Comparison of ENCODE assay signal across 8 mouse cellular contexts in the genomic region with DNA sequence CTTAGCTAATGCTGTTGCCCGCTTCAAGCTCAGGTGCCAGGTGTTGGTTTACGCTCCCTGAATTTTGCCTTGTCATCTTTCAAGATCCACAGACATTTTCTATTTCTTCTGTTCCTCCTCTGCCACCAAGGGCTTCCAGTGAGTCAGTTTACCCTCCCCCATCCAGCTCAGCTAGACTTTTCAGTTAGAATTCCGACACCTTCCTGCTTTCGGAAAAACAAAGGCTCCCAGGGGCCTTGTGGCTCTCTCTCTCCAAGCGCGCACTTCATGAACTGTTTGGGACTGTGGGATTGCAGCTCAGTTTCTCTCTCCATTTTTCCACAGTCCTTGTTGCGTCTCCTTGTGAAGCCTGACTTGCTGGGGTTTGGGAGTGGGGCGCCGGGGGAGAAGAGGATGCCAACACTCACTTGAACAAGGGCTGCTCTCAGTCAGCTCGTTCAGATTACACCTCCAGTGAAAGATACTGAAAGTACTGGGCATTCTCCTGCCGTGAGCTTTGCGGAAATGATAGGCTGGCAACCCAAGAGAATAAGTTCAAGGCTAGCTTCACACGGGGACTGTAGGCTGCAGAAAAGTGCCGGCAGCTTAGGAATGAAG.
DNase-seq lines count a peak whose midpoint lies in the region; ATAC-seq lines count a peak whose summit lies in the region.

No protein-coding gene starts in this region.

- DNase-seq in heart, postnatal 36 days = no peak
- DNase-seq in thymus, postnatal 0 days (ENCODE audit: low spot score) = no peak
- DNase-seq in gastrocnemius, postnatal 10 days = no peak
- DNase-seq in retina, postnatal 1 day = no peak

- peak overlapping the region; percentile 56 for H3K4me2 ChIP-seq in heart, embryonic 15.5 days
- H3K4me2 ChIP-seq in hindbrain, embryonic 13.5 days = peak overlapping the region; percentile 16; the same call in 1 of the 2 replicates
- 0 out of 2 replicates have a peak overlapping the region, but pooled peaks have one; percentile 21 for H3K4me2 ChIP-seq in midbrain, embryonic 12.5 days (replicated peaks)

- peak overlapping the region; percentile 7 for H3K9ac ChIP-seq in heart, embryonic 15.5 days
- no peak overlapping the region for H3K9ac ChIP-seq in hindbrain, embryonic 13.5 days
- H3K9ac ChIP-seq in midbrain, embryonic 12.5 days (replicated peaks) = no peak overlapping the region

- 17% methylated on average over 14 of the region's 14 CpGs for WGBS in heart, embryonic 15.5 days
- WGBS in hindbrain, embryonic 13.5 days = 29% methylated on average over 14 of the region's 14 CpGs
- 27% methylated on average over 14 of the region's 14 CpGs for WGBS in midbrain, embryonic 12.5 days

- no peak for ATAC-seq in heart, embryonic 15.5 days (replicated peaks; ENCODE audit: insufficient number of reproducible peaks, insufficient read depth, low FRiP score, low read depth)
- no peak for ATAC-seq in hindbrain, embryonic 13.5 days (ENCODE audit: low FRiP score)
- ATAC-seq in midbrain, embryonic 12.5 days (ENCODE audit: low FRiP score, low read depth) = no peak

- intact Hi-C loops in heart, postnatal 36 days (cut with DNase I) = no loop called here

- peaks cover 3% of the 10 kb centered on the region; the same call in 1 of the 2 replicates for H3K27me3 ChIP-seq in heart, embryonic 15.5 days
- no peaks in the 10 kb centered on the region for H3K27me3 ChIP-seq in hindbrain, embryonic 13.5 days
- H3K27me3 ChIP-seq in midbrain, embryonic 12.5 days = peaks cover 16% of the 10 kb centered on the region; the same call in 1 of the 2 replicates

- peak overlapping the region; percentile 41 for H3K27ac ChIP-seq in heart, embryonic 15.5 days
- peak overlapping the region; percentile 13; the same call in 1 of the 2 replicates for H3K27ac ChIP-seq in brown adipose tissue, adult 24 weeks (replicated peaks; ENCODE audit: low read depth, low read length)
- H3K27ac ChIP-seq in hindbrain, embryonic 13.5 days = no peak overlapping the region
- H3K27ac ChIP-seq in midbrain, embryonic 12.5 days (replicated peaks) = no peak overlapping the region

- H3K4me1 ChIP-seq in heart, embryonic 15.5 days (replicated peaks) = peaks cover 12% of the 10 kb centered on the region
- H3K4me1 ChIP-seq in brown adipose tissue, adult 24 weeks (ENCODE audit: control insufficient read depth, insufficient read depth, insufficient read length, low read length) = peaks cover 8% of the 10 kb centered on the region
- H3K4me1 ChIP-seq in hindbrain, embryonic 13.5 days (replicated peaks) = peaks cover 8% of the 10 kb centered on the region
- H3K4me1 ChIP-seq in midbrain, embryonic 12.5 days = peaks cover 8% of the 10 kb centered on the region; the same call in 1 of the 2 replicates

- peak overlapping the region; percentile 31 for H3K4me3 ChIP-seq in heart, embryonic 15.5 days
- peak overlapping the region; percentile 21 for H3K4me3 ChIP-seq in brown adipose tissue, adult 24 weeks (ENCODE audit: insufficient read depth, low read depth, low read length)
- H3K4me3 ChIP-seq in hindbrain, embryonic 13.5 days = no peak overlapping the region
- H3K4me3 ChIP-seq in midbrain, embryonic 12.5 days = no peak overlapping the region

- no peaks in the 10 kb centered on the region for H3K9me3 ChIP-seq in heart, embryonic 15.5 days (replicated peaks)
- no peaks in the 10 kb centered on the region for H3K9me3 ChIP-seq in hindbrain, embryonic 13.5 days
- H3K9me3 ChIP-seq in midbrain, embryonic 12.5 days = no peaks in the 10 kb centered on the region

- H3K36me3 ChIP-seq in heart, embryonic 15.5 days = no peaks in the 10 kb centered on the region
- H3K36me3 ChIP-seq in hindbrain, embryonic 13.5 days = no peaks in the 10 kb centered on the region
- no peaks in the 10 kb centered on the region for H3K36me3 ChIP-seq in midbrain, embryonic 12.5 days

Comparison
In these comparisons a context has a peak if more than half of its experiments do, and no peak if none do; other contexts are left out.
1. H3K27ac ChIP-seq: peak in heart, embryonic 15.5 days (single experiment) and brown adipose tissue, adult 24 weeks (single experiment); none in hindbrain, embryonic 13.5 days (single experiment) and midbrain, embryonic 12.5 days (single experiment).
2. H3K4me3 ChIP-seq: peak in heart, embryonic 15.5 days (single experiment) and brown adipose tissue, adult 24 weeks (single experiment); none in hindbrain, embryonic 13.5 days (single experiment) and midbrain, embryonic 12.5 days (single experiment).
3. Peak in every context shown above with its lines, with median percentiles within 50 percentile points of each other: H3K4me2 ChIP-seq.